Mouse (Mus musculus) thymus, adult 2 months (tissue): ENCODE measurements around the gene Naa20.

Experiments used
- CTCF ChIP-seq: fragments of 200-500 bp; IDR thresholded peaks from 2 replicates; pipeline ENCODE4 v1.5.1; 2012; ENCODE audit warnings: mild to moderate bottlenecking, control low read depth, low read length, moderate library complexity, borderline replicate concordance; ENCODE audit not compliant: control insufficient read depth, poor library complexity, insufficient read depth; ENCODE audit errors: extremely low read depth
- POLR2A ChIP-seq: fragments of 200-500 bp; IDR thresholded peaks from 2 replicates; pipeline ENCODE4 v1.6.1; 2012; ENCODE audit warnings: mild to moderate bottlenecking, low read length, control low read depth, moderate library complexity; ENCODE audit not compliant: control insufficient read depth, poor library complexity, insufficient read depth; ENCODE audit errors: extremely low read depth

- no peak for TF ChIP-seq POLR2A
- no peak for TF ChIP-seq CTCF
These were observed 2.2 kb downstream of the Naa20 start for GRCm38 (mm10) chr2:145903983-145904616.
